Mouse (Mus musculus) thymus, adult 2 months (tissue): ENCODE measurements at regions not wholly inside any gene's neighbourhood (a gene's known extent, or its start where the extent isn't known, plus 50 kb on each side); places are given as distances from the start of the nearest gene placed in this dataset.

Source experiments
- CTCF ChIP-seq: fragments of 200-500 bp; IDR thresholded peaks from 2 replicates; pipeline ENCODE4 v1.5.1; 2012; ENCODE audit warnings: mild to moderate bottlenecking, control low read depth, low read length, moderate library complexity, borderline replicate concordance; ENCODE audit not compliant: control insufficient read depth, poor library complexity, insufficient read depth; ENCODE audit errors: extremely low read depth
- POLR2A ChIP-seq: fragments of 200-500 bp; IDR thresholded peaks from 2 replicates; pipeline ENCODE4 v1.6.1; 2012; ENCODE audit warnings: mild to moderate bottlenecking, low read length, control low read depth, moderate library complexity; ENCODE audit not compliant: control insufficient read depth, poor library complexity, insufficient read depth; ENCODE audit errors: extremely low read depth

DNA sequence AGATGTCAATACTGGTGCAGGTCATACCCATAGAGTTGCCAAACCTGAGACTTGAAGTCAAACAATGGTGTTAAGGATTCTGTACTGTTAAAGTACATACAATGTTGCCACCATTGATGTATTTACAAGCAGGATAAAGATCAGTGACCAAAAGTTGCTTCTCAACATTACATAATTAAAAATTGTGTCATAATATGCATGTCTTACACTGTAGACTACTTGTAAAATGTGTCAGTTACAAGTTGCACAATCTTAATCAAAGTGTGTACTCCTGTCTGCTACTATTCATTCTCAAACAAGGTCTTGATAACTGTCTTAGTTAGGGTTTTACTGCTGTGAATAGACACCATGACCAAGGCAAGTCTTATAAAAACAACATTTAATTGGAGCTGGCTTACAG is 187.9 kb upstream of the Chl1 start:
- TF ChIP-seq POLR2A (no peak), CTCF (no peak)
